Mouse (Mus musculus): Measurements from ENCODE around the gene Rap1gds1.

The Rap1gds1 gene

DNA sequence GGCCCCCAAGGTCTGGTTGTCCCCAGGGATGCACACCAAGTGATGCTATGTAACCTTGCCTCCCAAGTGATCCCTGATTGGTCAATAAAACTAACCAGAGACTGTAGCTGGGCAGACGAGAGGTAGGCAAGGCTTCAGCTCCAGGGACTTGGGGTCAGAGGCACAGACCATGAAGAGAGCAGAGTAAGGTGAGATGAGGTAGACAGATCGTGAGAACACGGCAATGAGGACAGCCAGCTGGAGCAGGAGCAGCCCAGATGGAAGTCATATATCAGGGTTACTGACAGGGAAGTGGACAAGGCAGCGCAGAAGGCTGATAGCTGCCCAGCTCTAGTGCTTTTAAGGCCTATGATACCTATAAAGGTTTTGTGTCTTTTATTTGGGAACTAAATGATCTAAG lies 5.5 kb downstream of the Rap1gds1 start:
- POLR2A ChIA-PET: interaction anchor here in 2 of 4 experiments (0.6 to 2.2 kb wide), 2 partner anchors 10 to 316 kb away, joined by 3 to 6 read pairs; no protein-coding TSS in a partner anchor
- CTCF ChIA-PET: interaction anchor here in 1 of 4 experiments (0.6 kb wide), 2 partner anchors 736 to 1876 kb away, joined by 3 to 5 read pairs; no protein-coding TSS in a partner anchor

DNA sequence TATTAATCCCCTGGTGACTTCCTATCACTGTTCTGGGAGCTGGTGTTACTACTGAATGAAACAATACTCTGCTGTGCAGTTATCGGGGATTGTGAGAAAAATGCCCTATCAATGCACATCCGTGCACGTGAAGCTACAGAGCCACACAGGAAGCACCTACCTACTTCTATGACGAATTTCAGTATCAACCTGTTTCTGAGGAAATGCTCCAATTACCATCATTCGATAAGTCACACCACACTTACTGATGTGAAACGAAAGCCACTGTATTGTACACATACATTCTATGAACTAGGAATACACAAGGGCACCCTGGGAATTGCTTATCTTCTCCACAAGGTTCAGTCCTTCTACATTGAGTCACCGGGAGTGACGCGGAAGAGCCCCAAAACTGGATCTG lies 10.9 kb downstream of the Rap1gds1 start:
- ChIA-PET CTCF (no interaction called here), POLR2A (interaction anchor here in 1 of 4 experiments (1.0 to 1.6 kb wide), 2 partner anchors 11 to 22 kb away, joined by 3 to 4 read pairs; partner anchors contain the start of gene Rap1gds1)

DNA sequence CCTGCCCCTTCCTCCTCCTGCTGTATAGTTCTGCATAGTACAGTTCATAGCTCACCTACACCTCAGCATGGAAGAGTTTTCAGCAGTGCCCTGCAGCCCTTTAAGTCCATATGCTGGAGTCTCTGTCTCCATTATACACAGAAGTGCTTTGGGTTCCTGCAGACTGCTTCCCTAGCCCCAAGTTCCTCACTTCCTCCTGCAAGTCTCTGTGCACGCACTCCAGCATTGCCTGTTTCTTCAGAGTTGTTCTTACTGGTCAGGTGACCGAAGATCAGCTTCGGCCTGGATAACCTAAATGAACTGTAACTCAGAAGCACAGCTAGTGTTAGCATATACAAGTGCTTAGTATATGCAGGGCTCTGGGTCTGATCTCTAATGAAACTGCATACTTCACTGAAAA lies 12.9 kb downstream of the Rap1gds1 start:
- POLR2A ChIA-PET: interaction anchor here in 1 of 4 experiments (1.0 kb wide), 1 partner anchor 25 kb away, joined by 4 read pairs; no protein-coding TSS in a partner anchor
- CTCF ChIA-PET: no interaction called here

DNA sequence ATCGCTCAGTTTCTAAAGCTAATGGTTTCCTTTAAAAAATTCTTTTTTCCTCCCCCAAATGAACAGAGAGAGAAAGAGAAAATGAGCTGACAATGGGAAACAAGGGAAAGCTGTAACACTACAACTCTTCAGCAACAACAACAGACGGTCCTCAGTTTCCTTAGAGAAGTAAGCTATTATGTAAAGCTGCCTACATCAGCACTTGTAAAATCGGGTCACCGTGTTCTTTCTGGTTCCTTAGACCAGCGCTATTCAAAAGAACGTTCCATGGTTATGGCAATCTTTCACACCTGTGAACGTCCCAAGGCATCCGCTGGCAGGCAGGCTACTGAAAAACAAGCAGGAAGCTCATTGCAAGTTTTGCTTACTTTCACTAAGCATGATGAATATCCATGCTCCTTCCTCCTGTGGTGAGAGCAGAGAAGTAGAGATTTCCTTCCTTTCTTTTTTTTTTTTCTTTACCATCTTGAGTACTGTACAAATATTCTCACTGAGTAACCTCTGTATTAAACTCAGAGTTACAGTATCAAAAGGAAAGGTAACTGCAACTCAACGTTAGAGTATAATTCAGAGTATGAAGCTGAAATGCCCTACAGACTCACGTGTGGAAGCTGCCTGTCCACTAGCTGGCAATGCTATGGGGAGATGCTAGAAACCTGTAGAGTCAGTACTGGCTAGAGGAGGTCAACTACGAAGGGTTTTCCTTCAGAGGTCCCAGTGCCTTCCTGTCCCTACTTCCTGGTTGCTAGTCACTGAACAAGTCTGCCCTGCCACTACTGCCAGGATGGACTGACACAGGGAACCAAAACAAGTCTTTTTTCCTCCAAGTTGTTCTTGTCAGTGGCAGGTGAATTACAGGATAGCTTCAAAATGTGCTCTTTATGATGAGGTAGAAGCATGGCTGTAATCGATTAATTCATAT lies 26.0 kb downstream of the Rap1gds1 start:
- POLR2A ChIA-PET: interaction anchor here in 1 of 4 experiments (0.9 kb wide), 1 partner anchor 31 kb away, joined by 3 read pairs; no protein-coding TSS in a partner anchor
- CTCF ChIA-PET: interaction anchor here in 1 of 4 experiments (0.6 kb wide), 2 partner anchors 139 to 793 kb away, joined by 4 to 10 read pairs; no protein-coding TSS in a partner anchor

DNA sequence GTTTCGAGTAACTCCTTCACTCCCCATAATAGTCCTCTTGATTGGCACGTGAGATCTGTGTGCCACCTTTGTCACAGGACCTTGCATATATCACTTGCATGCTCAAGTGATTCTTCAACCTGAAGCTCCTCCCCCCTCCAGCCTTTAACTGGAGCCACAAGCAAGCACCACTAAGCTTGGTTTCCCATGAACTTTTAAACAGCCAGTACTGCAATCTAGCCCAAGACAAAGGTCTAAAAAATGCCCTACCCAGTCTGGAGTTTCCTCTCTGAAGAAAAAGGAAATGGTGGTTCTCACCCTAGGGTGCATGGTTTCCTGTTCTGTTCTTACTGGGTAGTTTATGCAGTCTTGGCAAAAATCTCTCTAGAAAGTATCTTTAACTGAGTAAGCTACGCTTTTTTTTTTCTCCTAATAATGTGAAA lies 32.6 kb downstream of the Rap1gds1 start:
- POLR2A ChIA-PET: interaction anchor here in 1 of 4 experiments (0.5 to 1.4 kb wide), 2 partner anchors 215 to 862 kb away, joined by 3 read pairs; no protein-coding TSS in a partner anchor
- CTCF ChIA-PET: interaction anchor here in 1 of 4 experiments (0.7 kb wide), 1 partner anchor 367 kb away, joined by 3 read pairs; no protein-coding TSS in a partner anchor

DNA sequence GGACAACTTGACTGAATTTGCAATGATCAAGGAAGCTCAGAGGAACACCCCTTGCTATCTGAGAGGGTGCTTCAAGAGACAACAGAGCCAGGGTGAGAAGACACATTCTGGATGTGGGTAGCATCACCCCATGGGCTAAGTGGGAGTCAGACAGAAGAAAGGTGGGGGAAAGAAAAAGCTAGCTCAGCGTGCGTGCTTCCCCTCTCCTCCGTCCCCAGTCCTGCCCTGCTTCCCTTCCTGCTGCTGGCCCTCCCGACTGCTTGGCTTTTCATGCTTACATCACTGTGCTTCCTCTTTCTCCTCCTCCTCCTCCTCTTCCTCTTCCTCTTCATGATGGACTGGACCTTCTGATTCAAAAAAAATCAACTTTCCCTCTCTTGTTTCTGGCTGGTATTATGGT lies 33.1 kb downstream of the Rap1gds1 start:
- ChIA-PET POLR2A (interaction anchor here in 1 of 4 experiments (0.5 to 1.4 kb wide), 3 partner anchors 23 to 863 kb away, joined by 3 read pairs; no protein-coding TSS in a partner anchor), CTCF (no interaction called here)

DNA sequence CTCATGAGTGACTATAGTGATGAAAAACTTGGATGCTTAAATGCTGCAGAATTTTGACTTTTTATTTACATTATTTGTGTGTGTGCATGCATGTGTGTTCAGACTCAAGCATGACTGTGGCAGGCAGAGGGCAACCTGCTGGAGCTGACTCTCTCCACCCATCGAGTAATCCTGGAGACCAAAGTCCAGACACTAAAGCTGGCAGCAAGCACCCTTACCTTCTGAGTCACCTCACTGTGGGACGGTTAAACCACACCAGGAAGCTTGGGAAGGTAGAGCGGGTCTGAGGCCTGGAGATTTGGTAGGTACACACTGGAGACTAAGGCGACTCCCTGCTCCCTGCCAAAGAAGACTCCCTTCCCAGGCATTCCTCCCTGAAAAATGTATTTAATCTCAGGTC lies 38.0 kb downstream of the Rap1gds1 start:
- CTCF ChIA-PET: no interaction called here
- POLR2A ChIA-PET: interaction anchor here in 2 of 4 experiments (0.7 to 3.3 kb wide), 6 partner anchors 13 to 70 kb away, joined by 3 to 28 read pairs (median 4); no protein-coding TSS in a partner anchor

DNA sequence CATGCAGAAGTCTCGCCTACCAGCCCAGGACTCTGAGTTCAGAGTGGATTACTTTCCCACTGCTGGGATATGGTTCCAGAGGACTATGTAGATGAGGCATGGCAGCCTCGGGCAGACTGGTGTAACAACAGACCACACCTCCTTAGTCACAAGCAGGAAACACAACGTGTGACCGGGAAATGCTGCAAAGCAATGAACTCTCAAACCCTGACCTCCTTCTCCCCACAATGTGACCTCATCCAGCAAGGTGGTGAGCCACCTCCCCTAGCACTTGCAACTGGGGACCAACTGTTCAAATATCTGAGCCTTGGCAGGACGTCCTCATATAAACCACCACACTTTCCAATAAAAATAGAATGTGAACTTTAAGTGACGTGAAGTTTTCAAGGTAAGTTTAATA lies 41.8 kb downstream of the Rap1gds1 start:
- POLR2A ChIA-PET: interaction anchor here in 1 of 4 experiments (0.6 to 0.9 kb wide), 2 partner anchors 43 to 504 kb away, joined by 3 to 4 read pairs; no protein-coding TSS in a partner anchor
- CTCF ChIA-PET: interaction anchor here in 1 of 4 experiments (1.6 kb wide), 1 partner anchor 11 kb away, joined by 3 read pairs; no protein-coding TSS in a partner anchor

DNA sequence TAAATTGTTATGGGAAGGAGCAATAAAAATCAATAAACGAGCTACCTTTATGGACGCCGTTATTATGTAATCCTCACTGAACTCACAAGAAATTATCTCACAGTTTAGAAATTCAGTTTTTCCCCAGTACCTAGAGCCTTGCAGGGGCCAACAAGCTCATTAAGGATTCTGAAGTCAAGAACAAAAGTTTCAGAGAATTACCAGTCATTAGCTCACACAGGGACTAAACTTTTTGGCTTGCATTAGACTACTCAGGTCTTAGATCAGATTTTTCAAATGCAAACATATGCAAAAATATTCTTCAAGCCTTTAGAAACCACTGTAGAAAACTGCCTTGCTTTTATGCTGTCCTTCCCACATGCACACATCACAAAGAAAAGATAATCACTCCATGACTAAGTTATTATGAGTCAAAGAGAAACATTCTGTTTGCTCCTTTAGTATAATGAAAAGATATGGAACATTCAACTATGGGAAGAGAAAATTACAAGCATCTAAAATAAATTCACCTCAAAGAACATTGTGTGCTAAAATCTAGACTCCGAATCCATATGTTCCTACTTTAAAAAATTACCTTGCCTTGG lies 44.3 kb downstream of the Rap1gds1 start:
- CTCF ChIA-PET: no interaction called here
- POLR2A ChIA-PET: interaction anchor here in 1 of 4 experiments (1.1 kb wide), 1 partner anchor 288 kb away, joined by 3 read pairs; no protein-coding TSS in a partner anchor

DNA sequence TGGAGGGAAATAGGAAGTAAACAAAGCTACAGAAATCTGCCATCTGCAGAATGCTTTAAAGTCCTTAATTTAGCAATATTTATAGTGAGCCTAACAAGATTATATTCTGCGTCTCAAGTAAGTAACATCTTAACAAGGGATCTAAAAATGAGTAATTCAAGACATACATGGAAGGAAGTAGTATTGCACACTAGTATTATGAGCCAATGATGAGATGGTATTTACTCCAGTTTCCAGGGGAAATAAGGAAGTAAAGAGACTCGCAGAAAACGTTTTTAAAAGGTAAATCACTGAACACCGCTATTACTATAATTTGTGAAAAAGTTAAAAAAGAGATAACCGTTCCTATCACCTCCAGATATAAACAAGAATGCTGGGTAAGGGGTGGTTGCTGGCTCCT lies 49.9 kb downstream of the Rap1gds1 start:
- ChIA-PET POLR2A (interaction anchor here in 1 of 4 experiments (4.7 kb wide), 1 partner anchor 12 kb away, joined by 28 read pairs; no protein-coding TSS in a partner anchor), CTCF (no interaction called here)

DNA sequence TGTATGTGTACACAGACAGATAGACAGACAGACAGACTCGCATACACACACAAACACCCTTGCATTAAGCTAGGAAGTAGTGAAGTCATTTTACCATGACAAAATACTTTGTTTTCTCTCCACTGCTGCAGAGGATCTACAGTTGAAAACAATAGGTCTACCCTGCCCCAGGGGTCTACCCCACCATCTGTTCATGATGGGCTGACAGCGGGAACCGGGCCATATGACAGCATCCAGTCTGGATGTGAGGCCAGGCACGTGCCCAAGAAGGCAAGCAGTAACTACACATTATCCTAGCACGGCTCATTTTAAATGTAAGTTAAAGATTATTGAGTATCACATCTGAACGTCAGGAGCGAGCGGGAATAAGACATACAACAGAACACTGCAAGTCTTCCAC lies 51.4 kb downstream of the Rap1gds1 start:
- POLR2A ChIA-PET: interaction anchor here in 1 of 4 experiments (1.2 to 4.7 kb wide), 2 partner anchors 13 to 25 kb away, joined by 4 to 28 read pairs; no protein-coding TSS in a partner anchor
- CTCF ChIA-PET: no interaction called here

DNA sequence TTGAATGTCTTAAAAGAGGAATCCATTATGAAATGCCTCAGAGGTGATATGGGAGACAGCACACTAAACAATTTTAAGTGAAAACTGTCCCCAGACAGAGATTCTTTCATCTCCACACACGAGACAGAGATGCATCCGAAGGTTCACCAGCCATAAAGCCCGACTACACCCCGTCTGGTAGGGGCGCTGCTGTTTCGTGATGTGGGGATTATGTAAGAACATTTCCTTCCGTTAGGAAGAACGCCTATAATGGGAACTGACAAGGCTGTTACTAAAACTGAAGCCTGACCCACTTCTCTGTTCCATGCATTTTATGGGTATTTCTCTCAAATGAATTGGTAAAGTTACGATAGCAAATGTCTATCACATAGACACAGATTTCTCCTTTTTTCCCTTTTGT lies 62.6 kb downstream of the Rap1gds1 start:
- POLR2A ChIA-PET: no interaction called here
- CTCF ChIA-PET: no interaction called here

DNA sequence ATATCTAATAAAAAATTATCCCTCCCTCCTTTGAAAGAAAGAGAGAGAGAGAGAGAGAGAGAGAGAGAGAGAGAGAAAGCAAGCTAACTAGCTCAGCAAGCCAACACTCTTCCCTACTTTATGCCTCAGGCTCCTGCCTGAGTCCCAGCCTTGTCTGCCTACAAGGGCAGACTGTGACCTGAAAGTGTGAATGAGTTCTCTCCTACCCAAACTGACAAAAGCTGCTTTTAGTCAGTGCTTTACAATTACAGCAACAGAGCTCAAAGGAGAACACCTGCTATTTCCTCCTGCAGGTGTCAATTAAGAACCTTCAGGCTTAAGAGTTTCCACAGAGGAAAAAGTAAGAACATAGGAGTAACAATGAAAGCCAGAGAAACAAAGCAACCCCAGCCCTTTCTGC lies 69.3 kb downstream of the Rap1gds1 start:
- ChIA-PET CTCF (interaction anchor here in 1 of 4 experiments (0.7 kb wide), 2 partner anchors 102 to 865 kb away, joined by 3 read pairs; no protein-coding TSS in a partner anchor), POLR2A (interaction anchor here in 1 of 4 experiments (0.9 kb wide), 1 partner anchor 70 kb away, joined by 4 read pairs; no protein-coding TSS in a partner anchor)

DNA sequence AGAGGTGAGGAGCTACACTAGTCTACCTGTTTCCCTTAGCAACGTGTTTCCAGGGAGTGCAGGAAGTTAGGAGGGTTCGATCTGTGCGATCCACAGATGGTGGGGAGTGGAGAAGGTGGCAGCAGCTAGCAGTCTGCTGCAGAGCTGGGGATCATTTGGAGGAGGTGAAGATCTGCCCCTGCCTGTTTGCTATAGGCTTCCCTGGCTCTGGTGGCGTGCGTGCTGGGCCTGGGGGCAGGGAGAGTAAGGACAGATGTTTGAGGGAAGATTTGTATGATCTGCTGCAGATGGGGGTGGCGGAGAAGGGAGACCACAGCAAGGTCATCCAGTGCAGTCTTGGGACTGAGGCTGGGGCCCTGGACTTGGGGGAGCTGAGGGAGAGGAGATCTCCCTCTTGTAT lies 72.2 kb downstream of the Rap1gds1 start:
- ChIA-PET POLR2A (no interaction called here), CTCF (no interaction called here)

DNA sequence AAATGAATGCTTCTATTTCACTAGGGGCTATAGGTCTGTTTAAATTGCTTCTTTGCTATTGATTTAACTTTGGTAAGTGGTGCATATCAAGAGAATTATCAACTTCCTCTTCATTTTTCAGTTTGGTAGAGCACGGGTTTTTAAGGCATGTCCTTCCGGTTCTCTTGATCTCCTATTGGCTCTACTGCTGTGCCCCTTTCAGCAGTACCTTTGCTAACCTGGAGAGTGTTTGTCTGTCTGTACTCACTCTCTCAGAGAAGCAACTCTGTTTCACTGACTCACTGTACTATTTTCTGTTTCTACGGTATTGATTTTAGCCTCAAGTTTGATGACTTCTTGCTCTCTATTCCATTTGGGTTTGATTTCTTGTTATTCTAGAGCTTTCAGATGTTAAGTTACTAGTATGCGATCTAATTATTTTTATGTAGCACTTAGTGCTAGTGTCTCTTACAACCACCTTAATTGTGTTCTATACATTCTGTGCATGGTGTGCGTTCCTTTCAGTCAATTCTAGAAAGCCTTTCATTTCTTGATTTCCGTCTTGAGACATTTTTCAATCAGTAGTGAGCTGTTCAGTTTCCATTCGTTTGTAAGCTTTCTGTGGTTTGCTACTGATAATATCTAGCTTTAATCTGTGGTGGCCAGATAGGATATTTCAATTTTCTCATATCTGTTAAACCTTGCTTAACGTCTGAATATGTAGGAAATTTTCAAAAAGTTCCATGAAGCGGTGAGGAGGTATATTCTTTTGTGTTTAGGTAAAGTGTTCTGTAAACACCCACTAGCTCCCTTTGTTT lies 74.7 kb downstream of the Rap1gds1 start:
- ChIA-PET POLR2A (no interaction called here), CTCF (interaction anchor here in 1 of 4 experiments (0.6 kb wide), 1 partner anchor 466 kb away, joined by 3 read pairs; no protein-coding TSS in a partner anchor)

DNA sequence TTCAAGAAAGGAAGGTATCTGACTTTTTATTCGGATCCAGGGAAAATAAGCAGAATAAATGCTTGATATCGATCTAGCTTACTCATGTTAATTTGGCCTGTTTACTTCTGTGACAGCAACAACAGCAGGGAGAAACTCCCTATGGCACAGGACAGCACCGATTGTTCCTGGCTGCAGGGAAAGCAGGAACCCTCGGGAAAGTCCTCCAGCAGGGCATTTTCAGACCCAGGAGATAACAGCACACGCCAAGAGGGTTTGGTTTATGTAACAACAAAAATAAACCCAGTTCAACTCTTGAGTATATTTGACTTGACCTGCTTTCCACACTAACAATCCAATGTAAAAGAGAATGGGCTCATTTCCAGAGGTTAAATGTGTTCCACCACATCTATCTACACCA lies 81.5 kb downstream of the Rap1gds1 start:
- POLR2A ChIA-PET: no interaction called here
- CTCF ChIA-PET: no interaction called here

DNA sequence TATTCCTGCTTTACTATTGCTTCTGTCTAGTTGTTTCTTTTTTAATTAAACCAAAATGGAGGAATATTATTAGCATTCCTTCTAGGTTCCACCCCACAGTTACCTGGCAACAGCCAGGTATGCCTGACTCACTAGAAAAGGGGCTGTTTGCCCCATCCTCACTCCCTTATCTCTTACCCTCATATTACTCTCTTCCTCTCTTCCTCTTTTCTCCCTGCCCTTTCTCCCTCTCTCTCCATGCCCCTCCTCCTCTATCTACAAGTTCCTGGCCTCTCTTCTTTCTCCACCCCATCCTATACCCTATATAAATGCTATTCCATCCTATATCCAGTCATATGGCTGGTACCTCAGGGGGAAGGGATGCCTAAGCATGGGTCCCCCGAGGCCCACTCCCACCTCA lies 83.6 kb downstream of the Rap1gds1 start:
- POLR2A ChIA-PET: interaction anchor here in 1 of 4 experiments (0.5 kb wide), 1 partner anchor 950 kb away, joined by 3 read pairs; no protein-coding TSS in a partner anchor
- CTCF ChIA-PET: no interaction called here

DNA sequence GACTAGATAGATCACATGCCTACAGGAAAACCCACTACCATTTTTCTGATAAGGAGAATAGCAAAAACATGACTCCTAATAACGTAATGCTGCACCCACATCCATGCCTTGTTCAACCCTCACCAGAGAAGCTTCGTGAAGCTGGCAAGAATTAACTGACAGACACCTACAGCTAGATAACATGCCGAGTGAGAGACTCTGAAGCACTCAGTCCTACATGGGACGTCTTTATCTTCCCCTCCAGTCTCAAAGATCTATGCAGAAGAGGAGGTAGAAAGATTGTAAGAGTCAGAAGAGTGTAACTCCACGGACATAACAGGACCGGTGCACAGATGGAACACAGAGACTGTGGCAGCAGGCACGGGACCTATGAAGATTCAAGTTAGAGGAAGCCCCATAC lies 85.9 kb downstream of the Rap1gds1 start:
- ChIA-PET CTCF (no interaction called here), POLR2A (no interaction called here)

DNA sequence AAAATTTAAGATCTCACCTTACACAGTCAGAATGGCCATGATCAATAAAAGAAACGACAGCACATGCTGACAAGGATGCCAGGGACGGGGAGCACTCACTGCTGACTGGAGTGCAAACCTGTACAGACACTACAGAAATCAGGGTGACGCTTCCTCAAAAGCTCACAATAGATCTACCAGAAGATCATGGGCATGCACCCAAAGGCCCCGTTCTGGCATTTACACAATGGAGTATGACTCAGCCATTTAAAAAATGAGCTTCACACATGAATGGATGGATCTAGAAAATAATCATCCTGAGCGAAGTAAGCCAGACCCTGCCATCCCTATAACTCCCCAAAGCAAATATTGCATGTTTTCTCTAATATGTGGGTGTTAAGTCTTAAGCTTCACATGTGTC lies 87.0 kb downstream of the Rap1gds1 start:
- ChIA-PET POLR2A (no interaction called here), CTCF (no interaction called here)

Measured in embryonic stem cell, embryonic (primary cell).